Mouse (Mus musculus) intestine, embryonic 15.5 days (tissue): ENCODE measurements at regions not wholly inside any gene's neighbourhood (a gene's known extent, or its start where the extent isn't known, plus 50 kb on each side); places are given as distances from the start of the nearest gene placed in this dataset.

ENCODE experiments used
- ATAC-seq: fragments of 200-750 bp; cut with Nextera tagmentation; 2 replicates; pipeline ENCODE4 v1.8.0; 2017; ENCODE audit warnings: moderate TSS enrichment, moderate library complexity
- H3K27ac ChIP-seq: fragments of 300-500 bp; sonication (generic); 2 replicates; pipeline ENCODE4 v1.5.1; 2015; ENCODE audit warnings: mild to moderate bottlenecking, inconsistent platforms
- H3K27me3 ChIP-seq: fragments of 300-500 bp; sonication (generic); replicated peaks from 2 replicates; pipeline ENCODE4 v1.6.1; 2015; ENCODE audit warnings: inconsistent platforms
- H3K36me3 ChIP-seq: fragments of 300-500 bp; sonication (generic); 2 replicates; pipeline ENCODE4 v1.6.1; 2015; ENCODE audit warnings: inconsistent platforms
- H3K4me1 ChIP-seq: fragments of 300-500 bp; sonication (generic); replicated peaks from 2 replicates; pipeline ENCODE4 v1.6.1; 2015; ENCODE audit warnings: inconsistent platforms
- H3K4me2 ChIP-seq: fragments of 300-500 bp; sonication (generic); replicated peaks from 2 replicates; pipeline ENCODE4 v1.6.1; 2015; ENCODE audit warnings: mild to moderate bottlenecking, inconsistent platforms
- H3K4me3 ChIP-seq: fragments of 300-500 bp; sonication (generic); replicated peaks from 2 replicates; pipeline ENCODE4 v1.5.1; 2015; ENCODE audit warnings: inconsistent platforms
- H3K9ac ChIP-seq: fragments of 300-500 bp; sonication (generic); 2 replicates; pipeline ENCODE4 v1.6.1; 2015; ENCODE audit warnings: inconsistent platforms
- H3K9me3 ChIP-seq: fragments of 300-500 bp; sonication (generic); 2 replicates; pipeline ENCODE4 v1.6.1; 2016; ENCODE audit warnings: inconsistent platforms
- WGBS: fragments of 180-500 bp; shearing (Covaris S2); methylation state at CpG from one replicate; pipeline ENCODE4 v1.1.7; 2015; 5-methylcytosine and 5-hydroxymethylcytosine counted together

DNA sequence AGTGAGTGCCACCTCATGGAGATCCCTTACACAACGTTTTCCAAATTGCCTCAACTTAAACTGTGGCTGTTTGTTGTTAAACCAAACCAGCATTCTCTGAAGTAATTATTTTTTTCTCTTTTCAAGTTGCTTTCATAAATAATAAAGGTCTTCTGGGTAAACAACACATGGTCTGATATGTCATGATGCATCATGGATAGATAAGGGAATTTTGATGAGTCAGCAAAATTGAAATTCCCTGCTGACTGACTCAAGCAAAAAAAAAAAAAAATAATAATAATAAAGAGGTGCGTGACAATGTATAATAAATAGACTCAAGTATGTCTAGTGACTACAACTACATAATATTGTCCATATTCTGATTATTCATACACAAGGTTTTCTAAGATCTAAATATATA, 201.8 kb downstream of the Adgb start:
- 85% methylated on average over 2 of the region's 2 CpGs for WGBS
- H3K27me3 ChIP-seq = no peaks in the 10 kb centered on the region
- no peaks in the 10 kb centered on the region for H3K36me3 ChIP-seq
- H3K4me3 ChIP-seq = no peak overlapping the region
- H3K4me1 ChIP-seq = no peaks in the 10 kb centered on the region
- no peak overlapping the region for H3K27ac ChIP-seq
- H3K9ac ChIP-seq = no peak overlapping the region
- H3K9me3 ChIP-seq = no peaks in the 10 kb centered on the region
- no peak overlapping the region for H3K4me2 ChIP-seq
- no peak for ATAC-seq

DNA sequence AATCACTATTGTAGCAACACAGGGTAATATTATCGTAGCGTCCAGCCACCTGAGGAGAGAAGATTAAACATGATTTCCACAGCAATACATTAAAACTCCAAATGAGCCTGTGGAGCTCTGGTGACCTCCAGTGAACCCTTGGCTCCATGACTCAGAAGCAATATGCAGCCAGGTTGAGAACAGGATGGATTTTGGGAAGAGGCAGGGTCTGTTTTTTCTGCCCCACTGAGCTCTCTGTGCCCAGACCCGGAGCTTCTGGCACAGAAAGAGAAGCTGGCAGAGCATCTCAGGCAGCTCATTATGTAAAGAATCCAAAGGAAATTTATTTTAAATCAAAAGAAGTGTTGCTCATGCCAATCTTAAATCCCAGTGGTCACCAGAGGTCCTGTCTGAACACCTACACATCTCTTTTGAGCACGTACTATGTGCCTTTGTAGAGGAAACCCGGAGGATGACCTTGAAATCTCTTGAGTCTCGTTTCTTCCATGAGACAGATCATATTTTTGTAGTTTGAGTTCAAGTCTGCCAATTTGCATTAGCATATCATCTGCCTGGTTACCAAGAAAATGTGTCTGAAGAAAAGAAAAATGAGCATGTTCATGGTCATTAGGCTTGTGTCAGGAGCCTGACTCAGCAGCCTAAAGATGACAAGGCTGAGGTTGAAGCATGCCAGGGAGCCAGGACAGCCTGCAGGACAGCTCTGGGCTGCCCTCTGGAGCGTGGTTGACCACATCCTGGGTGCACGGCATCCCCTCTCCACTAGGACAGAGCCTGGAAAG, 219.4 kb downstream of the Adgb start:
- Histone ChIP-seq H3K27me3 (no peaks in the 10 kb centered on the region), H3K4me2 (no peak overlapping the region), H3K9ac (no peak overlapping the region), H3K4me1 (no peaks in the 10 kb centered on the region), H3K9me3 (no peaks in the 10 kb centered on the region), H3K27ac (no peak overlapping the region), H3K36me3 (no peaks in the 10 kb centered on the region), H3K4me3 (no peak overlapping the region)
- WGBS = 78% methylated on average over 8 of the region's 8 CpGs
- no peak for ATAC-seq

DNA sequence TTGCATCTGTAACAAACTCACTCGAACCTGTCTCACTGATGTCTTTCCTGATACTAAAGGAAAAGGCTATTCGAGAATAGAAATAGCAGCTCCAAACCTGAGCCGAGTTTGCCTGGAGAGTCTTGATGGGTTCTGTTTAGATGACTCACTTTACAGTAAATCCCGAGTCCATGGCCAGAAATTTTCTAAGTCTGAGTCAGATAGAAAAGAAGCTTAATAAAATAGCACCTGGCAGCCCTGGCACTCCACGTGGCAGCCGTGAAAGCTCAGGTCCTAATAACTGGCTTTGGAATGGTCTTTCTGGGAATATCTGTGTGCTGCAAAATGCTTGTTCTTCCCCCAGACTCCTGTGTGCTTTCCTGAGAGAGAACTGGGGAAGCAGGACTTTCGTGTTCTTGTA, 220.0 kb downstream of the Adgb start:
- no peak for ATAC-seq
- H3K9ac ChIP-seq = no peak overlapping the region
- no peaks in the 10 kb centered on the region for H3K36me3 ChIP-seq
- H3K27me3 ChIP-seq = no peaks in the 10 kb centered on the region
- 74% methylated on average over 7 of the region's 7 CpGs for WGBS
- H3K4me2 ChIP-seq = no peak overlapping the region
- H3K27ac ChIP-seq = no peak overlapping the region
- H3K4me1 ChIP-seq = no peaks in the 10 kb centered on the region
- no peaks in the 10 kb centered on the region for H3K9me3 ChIP-seq
- no peak overlapping the region for H3K4me3 ChIP-seq

DNA sequence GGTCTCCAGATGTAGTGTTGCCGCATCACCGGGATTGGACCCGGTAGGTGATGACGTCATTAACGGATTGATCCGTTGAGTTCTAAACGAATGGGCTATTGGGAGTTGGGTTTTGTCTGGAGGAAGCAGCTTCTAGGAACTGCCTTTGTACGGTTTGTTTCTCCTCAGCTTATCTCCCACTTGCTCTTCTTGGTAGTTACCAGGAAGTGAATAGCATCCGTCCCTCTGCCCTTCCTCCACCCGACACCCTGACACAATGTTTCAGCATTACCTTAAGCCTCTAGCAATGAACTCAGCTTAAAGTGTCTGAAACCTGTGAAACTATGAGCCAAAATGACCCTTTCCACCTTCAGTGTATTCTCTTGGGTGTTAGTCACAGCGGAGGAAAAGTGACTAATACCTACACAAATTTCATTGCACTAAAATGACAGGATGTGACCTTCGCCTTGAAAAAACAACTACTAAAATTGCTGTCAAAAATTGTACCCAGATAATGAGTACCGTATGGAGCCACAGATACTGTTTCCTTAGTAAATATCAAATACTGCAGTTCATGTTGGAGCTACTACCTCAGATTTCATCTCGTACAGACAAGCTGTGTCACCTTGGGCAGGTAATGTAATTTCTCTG, 237.1 kb downstream of the Adgb start:
- Histone ChIP-seq H3K9ac (no peak overlapping the region), H3K36me3 (no peaks in the 10 kb centered on the region), H3K27ac (no peak overlapping the region), H3K4me2 (no peak overlapping the region), H3K4me1 (no peaks in the 10 kb centered on the region), H3K4me3 (no peak overlapping the region), H3K9me3 (no peaks in the 10 kb centered on the region), H3K27me3 (no peaks in the 10 kb centered on the region)
- WGBS = 86% methylated on average over 14 of the region's 14 CpGs
- ATAC-seq = no peak

GRCm38 (mm10) chr10:10224582-10225144, 247.5 kb downstream of the Adgb start:
- Histone ChIP-seq H3K27me3 (no peaks in the 10 kb centered on the region), H3K27ac (no peak overlapping the region), H3K9ac (no peak overlapping the region), H3K9me3 (no peaks in the 10 kb centered on the region), H3K4me3 (no peak overlapping the region), H3K36me3 (no peaks in the 10 kb centered on the region), H3K4me1 (no peaks in the 10 kb centered on the region), H3K4me2 (no peak overlapping the region)
- WGBS = 89% methylated on average over 6 of the region's 6 CpGs
- ATAC-seq = no peak

DNA sequence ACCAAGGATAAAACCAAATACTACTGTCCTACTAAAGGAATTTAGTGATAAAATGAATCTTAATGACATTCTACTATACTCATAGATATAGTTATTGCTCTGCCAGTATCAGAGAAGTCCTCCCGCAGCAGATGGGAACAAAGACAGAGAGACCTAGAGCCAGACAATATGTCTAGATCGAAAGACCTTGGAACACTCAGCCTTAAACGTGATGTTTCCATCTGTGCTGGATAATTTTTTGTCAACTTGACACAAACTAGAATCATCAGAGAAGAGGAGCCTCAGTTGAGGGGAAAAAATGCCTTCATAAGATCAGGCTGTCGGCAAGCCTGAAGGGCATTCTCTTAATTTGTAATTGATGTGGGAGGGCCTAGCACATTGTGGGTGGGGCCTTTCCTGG, 252.4 kb downstream of the Adgb start:
- ATAC-seq = no peak

DNA sequence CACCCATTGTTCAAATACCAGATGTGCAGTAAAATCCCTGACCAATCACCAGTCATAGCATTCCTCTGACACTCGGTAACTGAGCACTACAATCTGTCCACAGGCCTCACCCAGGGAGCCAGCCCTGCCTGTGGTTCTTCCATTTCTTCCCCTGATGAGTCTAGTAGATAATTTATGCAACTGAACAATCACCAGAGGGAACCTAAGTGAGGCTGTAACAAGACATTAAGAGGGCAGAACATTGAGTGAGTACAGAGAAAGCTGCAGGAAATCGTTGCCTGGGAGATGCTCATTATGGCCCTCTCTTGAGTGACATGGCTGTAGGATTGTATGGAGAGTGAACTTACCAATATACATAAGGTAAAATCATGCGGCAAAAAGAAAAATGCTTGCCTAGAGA, 255.2 kb downstream of the Adgb start:
- Histone ChIP-seq H3K4me1 (no peaks in the 10 kb centered on the region), H3K4me3 (no peak overlapping the region), H3K9me3 (no peaks in the 10 kb centered on the region), H3K9ac (no peak overlapping the region), H3K36me3 (no peaks in the 10 kb centered on the region), H3K27me3 (no peaks in the 10 kb centered on the region), H3K4me2 (no peak overlapping the region), H3K27ac (no peak overlapping the region)
- 68% methylated on average over 3 of the region's 3 CpGs for WGBS
- ATAC-seq = no peak; the same call in 1 of the 2 replicates

More for the DNA sequence above, 252.4 kb downstream of the Adgb start:
- H3K9me3 ChIP-seq = no peaks in the 10 kb centered on the region
- H3K4me3 ChIP-seq = no peak overlapping the region
- no peak overlapping the region for H3K9ac ChIP-seq
- H3K27me3 ChIP-seq = no peaks in the 10 kb centered on the region
- no peaks in the 10 kb centered on the region for H3K4me1 ChIP-seq
- no peaks in the 10 kb centered on the region for H3K36me3 ChIP-seq
- H3K4me2 ChIP-seq = no peak overlapping the region
- H3K27ac ChIP-seq = no peak overlapping the region
- 81% methylated on average over 4 of the region's 4 CpGs for WGBS

DNA sequence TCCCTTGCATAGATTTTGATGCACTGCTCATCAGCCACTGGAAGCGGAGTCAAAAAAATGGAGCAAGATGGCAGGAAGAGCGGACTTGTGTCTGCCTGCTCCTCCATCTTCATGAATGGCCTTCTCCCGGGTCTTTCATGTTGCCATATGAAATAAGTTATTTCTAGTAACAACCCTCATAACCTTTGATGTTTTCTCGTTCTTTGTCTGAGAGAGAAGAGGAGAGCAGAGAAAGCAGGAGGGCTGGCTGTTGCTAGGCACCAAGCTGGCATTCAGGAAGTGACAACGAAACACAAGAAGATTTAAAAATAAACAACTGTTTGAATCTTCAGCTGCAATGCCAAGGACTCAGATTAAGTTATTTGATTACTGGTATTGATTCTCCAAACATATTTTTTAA, 256.8 kb downstream of the Adgb start:
- no peak for ATAC-seq
- H3K27me3 ChIP-seq = no peaks in the 10 kb centered on the region
- 75% methylated on average over 5 of the region's 5 CpGs for WGBS

DNA sequence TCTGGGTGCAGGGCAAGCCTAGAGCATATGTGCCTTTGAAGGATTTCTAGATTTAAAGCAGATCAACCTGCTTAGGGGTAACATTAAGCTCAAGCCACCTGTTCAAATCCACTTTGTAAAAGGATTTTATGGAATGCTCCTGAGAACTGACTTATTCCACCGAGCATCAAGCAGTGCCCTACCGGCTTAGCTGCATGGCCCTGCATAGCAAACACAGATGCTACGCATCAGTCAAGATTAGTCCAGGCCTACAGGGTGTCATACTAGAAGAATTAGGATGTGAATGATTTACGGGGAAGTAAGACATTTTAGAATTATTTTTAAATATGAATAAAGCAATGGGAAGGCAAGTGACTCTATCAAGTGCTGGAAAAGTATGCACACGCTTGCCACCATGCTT, 263.8 kb downstream of the Adgb start:
- Histone ChIP-seq H3K9ac (no peak overlapping the region), H3K27ac (no peak overlapping the region), H3K4me3 (no peak overlapping the region), H3K27me3 (no peaks in the 10 kb centered on the region), H3K36me3 (no peaks in the 10 kb centered on the region), H3K4me2 (no peak overlapping the region), H3K4me1 (no peaks in the 10 kb centered on the region), H3K9me3 (no peaks in the 10 kb centered on the region)
- WGBS = 76% methylated on average over 5 of the region's 5 CpGs
- no peak for ATAC-seq

More for the DNA sequence above, 256.8 kb downstream of the Adgb start:
- Histone ChIP-seq H3K9ac (no peak overlapping the region), H3K4me3 (no peak overlapping the region), H3K36me3 (no peaks in the 10 kb centered on the region), H3K4me2 (no peak overlapping the region), H3K4me1 (no peaks in the 10 kb centered on the region), H3K9me3 (no peaks in the 10 kb centered on the region), H3K27ac (no peak overlapping the region)

DNA sequence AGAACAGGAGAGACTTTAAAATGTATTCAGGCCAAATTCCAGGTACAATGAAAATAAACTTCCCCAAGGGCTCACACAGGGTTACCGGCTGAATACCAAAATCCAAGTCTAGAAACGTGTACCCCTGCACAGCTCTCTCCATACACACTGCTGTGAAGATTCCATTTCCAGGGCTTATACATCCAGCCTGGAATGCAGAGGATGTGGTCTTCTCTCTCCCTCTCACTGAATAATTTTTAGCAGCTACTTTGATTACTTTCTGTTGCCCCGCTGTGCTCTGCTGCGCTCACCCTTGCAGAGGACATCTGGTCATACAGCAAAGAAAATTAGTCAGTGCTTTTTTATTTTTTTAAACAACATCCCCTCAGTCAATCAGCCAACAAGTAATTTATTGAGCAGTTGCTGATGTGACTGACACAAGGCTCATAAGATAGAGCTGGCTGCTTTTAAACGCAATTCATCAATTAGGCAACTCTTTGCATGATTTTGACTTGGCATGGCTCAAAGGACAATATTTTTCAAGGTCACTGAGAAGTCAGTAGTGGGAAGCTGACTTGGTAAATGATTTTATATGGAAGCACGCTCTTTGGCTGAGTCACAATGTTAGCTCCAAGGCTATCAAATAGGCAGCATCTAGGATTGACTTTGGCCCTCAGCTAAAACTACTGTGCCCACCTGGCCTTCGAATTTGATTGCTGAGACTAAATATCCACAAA, 266.2 kb downstream of the Adgb start:
- H3K27me3 ChIP-seq = no peaks in the 10 kb centered on the region
- ATAC-seq = no peak
- no peak overlapping the region for H3K4me3 ChIP-seq
- 80% methylated on average over 7 of the region's 7 CpGs for WGBS
- no peak overlapping the region for H3K9ac ChIP-seq
- H3K4me1 ChIP-seq = no peaks in the 10 kb centered on the region
- H3K27ac ChIP-seq = no peak overlapping the region
- no peaks in the 10 kb centered on the region for H3K9me3 ChIP-seq
- no peaks in the 10 kb centered on the region for H3K36me3 ChIP-seq
- no peak overlapping the region for H3K4me2 ChIP-seq

DNA sequence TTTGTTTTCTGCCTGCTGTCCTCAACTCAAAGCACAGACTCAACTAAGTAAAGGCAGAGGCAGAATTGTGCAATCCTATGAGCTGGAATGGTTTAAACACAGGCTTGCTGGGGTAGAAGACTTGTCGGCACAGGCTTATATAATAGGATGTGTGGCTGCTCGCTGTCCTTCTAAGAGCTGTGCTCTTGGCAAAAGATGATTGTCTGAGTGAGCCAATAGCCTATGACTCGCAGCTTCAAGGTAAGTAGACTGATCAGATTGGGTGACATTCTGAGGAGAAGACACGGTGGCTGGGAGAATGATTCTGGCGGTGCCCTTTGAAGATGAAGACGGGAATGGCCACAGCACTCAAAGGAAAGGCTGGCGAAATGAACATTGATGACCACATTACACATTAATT, 268.1 kb downstream of the Adgb start:
- no peaks in the 10 kb centered on the region for H3K36me3 ChIP-seq
- H3K4me1 ChIP-seq = no peaks in the 10 kb centered on the region
- no peaks in the 10 kb centered on the region for H3K27me3 ChIP-seq
- no peak overlapping the region for H3K4me2 ChIP-seq
- H3K9ac ChIP-seq = no peak overlapping the region
- ATAC-seq = no peak
- no peaks in the 10 kb centered on the region for H3K9me3 ChIP-seq
- WGBS = 90% methylated on average over 7 of the region's 7 CpGs
- no peak overlapping the region for H3K27ac ChIP-seq
- H3K4me3 ChIP-seq = no peak overlapping the region

- H3K9ac ChIP-seq = no peak overlapping the region
- no peak for ATAC-seq
- no peak overlapping the region for H3K4me3 ChIP-seq
- H3K4me2 ChIP-seq = no peak overlapping the region
- 78% methylated on average over 2 of the region's 2 CpGs for WGBS
- H3K27me3 ChIP-seq = no peaks in the 10 kb centered on the region
- no peaks in the 10 kb centered on the region for H3K36me3 ChIP-seq
- H3K4me1 ChIP-seq = no peaks in the 10 kb centered on the region
- H3K27ac ChIP-seq = no peak overlapping the region
- no peaks in the 10 kb centered on the region for H3K9me3 ChIP-seq
Observed at GRCm38 (mm10) chr10:10190308-10190707, 281.8 kb downstream of the Adgb start.
